Mouse (Mus musculus) forebrain, embryonic 15.5 days (tissue): Measurements from ENCODE around the gene Serpina3b. TPM values are rescaled to one million over a fixed set of nuclear protein-coding genes. Genes with fewer than 3 reads are reported as not detected.

Experiments
- ATAC-seq: fragments of 200-750 bp; cut with Nextera tagmentation; replicated peaks from 2 replicates; pipeline ENCODE4 v1.8.0; 2017; ENCODE audit warnings: mild to moderate bottlenecking, moderate TSS enrichment, moderate library complexity
- H3K27ac ChIP-seq: fragments of 300-500 bp; sonication (generic); replicated peaks from 2 replicates; pipeline ENCODE4 v1.5.1; 2015; ENCODE audit warnings: mild to moderate bottlenecking, inconsistent platforms
- H3K27me3 ChIP-seq: fragments of 300-500 bp; sonication (generic); 2 replicates; pipeline ENCODE4 v1.6.1; 2015; ENCODE audit warnings: inconsistent platforms
- H3K36me3 ChIP-seq: fragments of 300-500 bp; sonication (generic); 2 replicates; pipeline ENCODE4 v1.6.1; 2015; ENCODE audit warnings: mild to moderate bottlenecking, inconsistent platforms
- H3K4me1 ChIP-seq: fragments of 300-500 bp; sonication (generic); 2 replicates; pipeline ENCODE4 v1.6.1; 2015; ENCODE audit warnings: inconsistent platforms
- H3K4me2 ChIP-seq: fragments of 300-500 bp; sonication (generic); replicated peaks from 2 replicates; pipeline ENCODE4 v1.6.1; 2015; ENCODE audit warnings: mild to moderate bottlenecking, inconsistent platforms
- H3K4me3 ChIP-seq: fragments of 300-500 bp; sonication (generic); 2 replicates; pipeline ENCODE4 v1.5.1; 2015; ENCODE audit warnings: mild to moderate bottlenecking, inconsistent platforms
- H3K9ac ChIP-seq: fragments of 300-500 bp; sonication (generic); replicated peaks from 2 replicates; pipeline ENCODE4 v1.6.1; 2015; ENCODE audit warnings: mild to moderate bottlenecking, inconsistent platforms
- H3K9me3 ChIP-seq: fragments of 300-500 bp; sonication (generic); 2 replicates; pipeline ENCODE4 v1.6.1; 2016; ENCODE audit warnings: inconsistent platforms
- WGBS: fragments of 180-500 bp; shearing (Covaris S2); methylation state at CpG from one replicate; pipeline ENCODE4 v1.1.7; 2015; ENCODE audit warnings: mixed read lengths; 5-methylcytosine and 5-hydroxymethylcytosine counted together
- polyA plus RNA-seq: library from polyadenylated mRNA; unstranded; fragments of >200 nt; fragmentation: Nextera tagmentation; extraction: Ambion mirVana; gene quantifications from 2 replicates; pipeline ENCODE4 v1.2.1, GENCODE M21; 2015

Gene Serpina3b
- polyA plus RNA-seq, 1 experiment from 2014 or later = not detected

- no peaks in the 10 kb centered on the region for H3K4me1 ChIP-seq
- H3K27me3 ChIP-seq = no peaks in the 10 kb centered on the region
- H3K36me3 ChIP-seq = no peaks in the 10 kb centered on the region
- no peak overlapping the region for H3K9ac ChIP-seq
- H3K4me2 ChIP-seq = no peak overlapping the region
- H3K9me3 ChIP-seq = no peaks in the 10 kb centered on the region
- ATAC-seq = no peak
- H3K4me3 ChIP-seq = no peak overlapping the region
- H3K27ac ChIP-seq = no peak overlapping the region
- WGBS = 81% methylated on average over 4 of the region's 4 CpGs
Observed at GRCm38 (mm10) chr12:104185046-104185445, 57.2 kb downstream of the Serpina3b start.

DNA sequence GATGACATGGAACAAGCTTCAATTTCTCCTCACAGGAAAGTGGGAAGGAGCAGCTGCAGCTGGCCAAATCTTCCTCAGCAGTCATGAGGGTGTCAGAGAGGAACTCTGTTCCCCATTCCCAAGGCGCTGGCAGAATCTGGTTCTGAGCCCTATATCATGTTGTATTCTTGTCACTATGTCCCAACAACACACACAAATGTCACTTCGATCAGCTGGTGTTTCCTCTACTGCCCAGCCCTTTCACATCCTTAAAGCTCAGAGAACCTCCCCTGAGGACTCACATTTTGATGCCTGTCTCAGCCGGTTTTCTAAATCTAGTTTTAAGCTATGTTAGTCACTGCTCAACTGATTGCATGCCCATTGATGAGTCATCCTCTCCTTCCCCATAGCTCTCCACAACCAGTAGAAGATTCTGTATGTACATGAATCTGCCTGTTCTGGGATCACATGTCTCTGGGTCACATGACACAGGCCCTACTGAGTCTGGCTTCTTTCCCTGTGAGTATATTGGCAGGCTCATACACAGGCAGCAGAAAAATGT lies 58.3 kb downstream of the Serpina3b start:
- WGBS = 90% methylated on average over 3 of the region's 3 CpGs
- H3K4me3 ChIP-seq = no peak overlapping the region
- no peak for ATAC-seq

More for the DNA sequence above, 58.3 kb downstream of the Serpina3b start:
- no peak overlapping the region for H3K9ac ChIP-seq
- no peaks in the 10 kb centered on the region for H3K9me3 ChIP-seq
- H3K36me3 ChIP-seq = no peaks in the 10 kb centered on the region
- H3K4me1 ChIP-seq = no peaks in the 10 kb centered on the region
- no peaks in the 10 kb centered on the region for H3K27me3 ChIP-seq
- H3K4me2 ChIP-seq = no peak overlapping the region
- H3K27ac ChIP-seq = no peak overlapping the region

Other genes with a start within 250 kb of the Serpina3b start
- 0.82 TPM in 1 of 2 replicates, not detected in the other for gene Serpina1c, start 223.1 kb upstream of the Serpina3b start, polyA plus RNA-seq
- gene Serpina1e, start 169.0 kb upstream of the Serpina3b start, polyA plus RNA-seq = 1.5 TPM in 1 of 2 replicates, not detected in the other
- gene Serpina11, start 138.0 kb upstream of the Serpina3b start, polyA plus RNA-seq = not detected in 2 replicates
- gene Serpina9, start 114.2 kb upstream of the Serpina3b start, polyA plus RNA-seq = not detected in 2 replicates
- not detected in 2 replicates for gene Serpina12, start 83.6 kb upstream of the Serpina3b start, polyA plus RNA-seq
- not detected in 2 replicates for gene Serpina5, start 26.9 kb upstream of the Serpina3b start, polyA plus RNA-seq
- gene Serpina3a, start 15.3 kb upstream of the Serpina3b start, polyA plus RNA-seq = not detected in 2 replicates
- not detected in 2 replicates for gene Serpina3c, start 25.9 kb downstream of the Serpina3b start, polyA plus RNA-seq
- 0.08 and 0.13 TPM in 2 replicates for gene Serpina3f, start 86.5 kb downstream of the Serpina3b start, polyA plus RNA-seq
- gene Serpina3g, start 108.2 kb downstream of the Serpina3b start, polyA plus RNA-seq = 0.64 TPM in 1 of 2 replicates, not detected in the other
- gene Serpina3i, start 135.1 kb downstream of the Serpina3b start, polyA plus RNA-seq = not detected in 2 replicates
- gene Serpina3j, start 186.6 kb downstream of the Serpina3b start, polyA plus RNA-seq = not detected in 2 replicates
- not detected in 2 replicates for gene Serpina3k, start 210.5 kb downstream of the Serpina3b start, polyA plus RNA-seq
- gene Serpina3m, start 210.5 kb downstream of the Serpina3b start, polyA plus RNA-seq = not detected in 2 replicates